Mouse (Mus musculus) liver, embryonic 12.5 days (tissue): Measurements from ENCODE around the gene Zer1. TPM values are rescaled to one million over a fixed set of nuclear protein-coding genes. Genes with fewer than 3 reads are reported as not detected.
"Not testable (repeated sequence)": the region's sequence is repeated elsewhere in the genome, so short reads cannot be mapped to it uniquely, and the experiment has no call there.

Source experiments
- ATAC-seq: fragments of 200-750 bp; cut with Nextera tagmentation; 2 replicates; pipeline ENCODE4 v1.8.0; 2017; ENCODE audit warnings: moderate number of reproducible peaks, mild to moderate bottlenecking, moderate library complexity
- H3K27ac ChIP-seq: fragments of 300-500 bp; sonication (generic); 2 replicates; pipeline ENCODE4 v1.5.1; 2016; ENCODE audit warnings: mild to moderate bottlenecking
- H3K27me3 ChIP-seq: fragments of 300-500 bp; sonication (generic); replicated peaks from 2 replicates; pipeline ENCODE4 v1.6.1; 2016; ENCODE audit warnings: mild to moderate bottlenecking, moderate library complexity
- H3K36me3 ChIP-seq: fragments of 300-500 bp; sonication (generic); 2 replicates; pipeline ENCODE4 v1.6.1; 2016; ENCODE audit warnings: mild to moderate bottlenecking, moderate library complexity
- H3K4me1 ChIP-seq: fragments of 300-500 bp; sonication (generic); 2 replicates; pipeline ENCODE4 v1.6.1; 2016
- H3K4me2 ChIP-seq: fragments of 300-500 bp; sonication (generic); 2 replicates; pipeline ENCODE4 v1.6.1; 2016; ENCODE audit warnings: mild to moderate bottlenecking, moderate library complexity
- H3K4me3 ChIP-seq: fragments of 300-500 bp; sonication (generic); 2 replicates; pipeline ENCODE4 v1.5.1; 2016; ENCODE audit warnings: mild to moderate bottlenecking, moderate library complexity
- H3K9ac ChIP-seq: fragments of 300-500 bp; sonication (generic); 2 replicates; pipeline ENCODE4 v1.6.1; 2016; ENCODE audit warnings: mild to moderate bottlenecking, moderate library complexity
- H3K9me3 ChIP-seq: fragments of 300-500 bp; sonication (generic); replicated peaks from 2 replicates; pipeline ENCODE4 v1.6.1; 2016; ENCODE audit warnings: mild to moderate bottlenecking, moderate library complexity
- WGBS: fragments of 180-500 bp; shearing (Covaris S2); methylation state at CpG from one replicate; pipeline ENCODE4 v1.1.7; 2016; ENCODE audit not compliant: insufficient replicate concordance; 5-methylcytosine and 5-hydroxymethylcytosine counted together
- polyA plus RNA-seq: library from polyadenylated mRNA; unstranded; fragments of >200 nt; fragmentation: Nextera tagmentation; extraction: Ambion mirVana; gene quantifications from 2 replicates; pipeline ENCODE4 v1.2.1, GENCODE M21; 2016

Zer1 gene
- polyA plus RNA-seq, 1 experiment from 2014 or later, result 4.3 TPM

- Histone ChIP-seq H3K4me3 (no peak overlapping the region), H3K27me3 (no peaks in the 10 kb centered on the region), H3K27ac (no peak overlapping the region), H3K4me1 (no peaks in the 10 kb centered on the region), H3K4me2 (no peak overlapping the region), H3K9ac (no peak overlapping the region), H3K36me3 (peaks cover 87% of the 10 kb centered on the region), H3K9me3 (no peaks in the 10 kb centered on the region)
- 85% methylated on average over 4 of the region's 4 CpGs for WGBS
- ATAC-seq, result no peak
These were observed 20.1 kb upstream of the Zer1 start for GRCm38 (mm10) chr2:30144436-30144835.

GRCm38 (mm10) chr2:30140021-30140420, 15.6 kb upstream of the Zer1 start:
- not testable (repeated sequence) for ATAC-seq

GRCm38 (mm10) chr2:30136458-30136857, 12.1 kb upstream of the Zer1 start:
- WGBS, result 50% methylated on average over 10 of the region's 10 CpGs
- Histone ChIP-seq H3K4me1 (peaks cover 48% of the 10 kb centered on the region), H3K36me3 (peaks cover 52% of the 10 kb centered on the region), H3K4me3 (no peak overlapping the region), H3K27ac (0 out of 2 replicates have a peak overlapping the region, but pooled peaks have one; percentile 26), H3K9ac (no peak overlapping the region), H3K9me3 (no peaks in the 10 kb centered on the region), H3K4me2 (peak overlapping the region; percentile 34; the same call in 1 of the 2 replicates), H3K27me3 (no peaks in the 10 kb centered on the region)
- no peak for ATAC-seq

More at GRCm38 (mm10) chr2:30140021-30140420, 15.6 kb upstream of the Zer1 start:
- H3K27me3 ChIP-seq, H3K4me3 ChIP-seq, H3K9me3 ChIP-seq, H3K9ac ChIP-seq, H3K27ac ChIP-seq, H3K4me2 ChIP-seq: not testable (repeated sequence)
- Histone ChIP-seq H3K4me1 (peaks cover 24% of the 10 kb centered on the region), H3K36me3 (peaks cover 88% of the 10 kb centered on the region)
- WGBS, result 79% methylated on average over 4 of the region's 4 CpGs

- Histone ChIP-seq H3K9me3 (no peaks in the 10 kb centered on the region), H3K4me2 (peak overlapping the region; percentile 87), H3K27me3 (no peaks in the 10 kb centered on the region), H3K4me1 (peaks cover 48% of the 10 kb centered on the region), H3K36me3 (peaks cover 38% of the 10 kb centered on the region), H3K9ac (peak overlapping the region; percentile 86), H3K27ac (peak overlapping the region; percentile 93), H3K4me3 (peak overlapping the region; percentile 80)
- ATAC-seq, result no peak
- 52% methylated on average over 10 of the region's 10 CpGs for WGBS
These were observed 10.7 kb upstream of the Zer1 start for GRCm38 (mm10) chr2:30134928-30135620.

- Histone ChIP-seq H3K9me3 (no peaks in the 10 kb centered on the region), H3K4me3 (peak overlapping the region; percentile 80), H3K4me2 (peak overlapping the region; percentile 87), H3K27ac (peak overlapping the region; percentile 93), H3K27me3 (no peaks in the 10 kb centered on the region), H3K4me1 (peaks cover 50% of the 10 kb centered on the region), H3K9ac (peak overlapping the region; percentile 86), H3K36me3 (peaks cover 36% of the 10 kb centered on the region)
- ATAC-seq, result no peak
- 13% methylated on average over 6 of the region's 6 CpGs for WGBS
These were observed 10.0 kb upstream of the Zer1 start for GRCm38 (mm10) chr2:30134378-30134711.

- WGBS, result under 1% methylated on average over 45 of the region's 46 CpGs
- H3K4me1 ChIP-seq, result peaks cover 50% of the 10 kb centered on the region
- H3K27me3 ChIP-seq, result no peaks in the 10 kb centered on the region
These were observed 9.4 kb upstream of the Zer1 start, which contains the start of gene Tbc1d13 for GRCm38 (mm10) chr2:30133613-30134377. TSS of gene Tbc1d13 (plus strand) at chr2:30133746.

GRCm38 (mm10) chr2:30132801-30133612, 8.6 kb upstream of the Zer1 start:
- no peaks in the 10 kb centered on the region for H3K27me3 ChIP-seq
- peak overlapping the region; percentile 86 for H3K9ac ChIP-seq
- peaks cover 50% of the 10 kb centered on the region for H3K4me1 ChIP-seq
- peak overlapping the region; percentile 93 for H3K27ac ChIP-seq
- peak; percentile 43 for ATAC-seq
- peaks cover 25% of the 10 kb centered on the region for H3K36me3 ChIP-seq
- 33% methylated on average over 16 of the region's 16 CpGs for WGBS
- H3K4me3 ChIP-seq, result peak overlapping the region; percentile 80
- no peaks in the 10 kb centered on the region for H3K9me3 ChIP-seq
- peak overlapping the region; percentile 87 for H3K4me2 ChIP-seq

More at GRCm38 (mm10) chr2:30133613-30134377, 9.4 kb upstream of the Zer1 start, which contains the start of gene Tbc1d13:
- H3K27ac ChIP-seq, result peak within 1 kb of the TSS; percentile 93
- H3K9ac ChIP-seq, result peak within 1 kb of the TSS; percentile 86
- no peaks in the 10 kb centered on the region for H3K9me3 ChIP-seq
- H3K36me3 ChIP-seq, result peaks cover 33% of the 10 kb centered on the region
- H3K4me2 ChIP-seq, result peak within 1 kb of the TSS; percentile 87
- H3K4me3 ChIP-seq, result peak within 1 kb of the TSS; percentile 80
- ATAC-seq, result peak; percentile 94

- not testable (repeated sequence) for H3K4me3 ChIP-seq, H3K4me2 ChIP-seq, H3K27ac ChIP-seq, H3K36me3 ChIP-seq, ATAC-seq, H3K9me3 ChIP-seq, H3K27me3 ChIP-seq, H3K9ac ChIP-seq
- peaks cover 38% of the 10 kb centered on the region for H3K4me1 ChIP-seq
- 74% methylated on average over 5 of the region's 5 CpGs for WGBS
These were observed 6.9 kb upstream of the Zer1 start for GRCm38 (mm10) chr2:30131240-30131639.

- no peak overlapping the region for H3K4me3 ChIP-seq
- H3K27ac ChIP-seq, result no peak overlapping the region
- peaks cover 30% of the 10 kb centered on the region for H3K4me1 ChIP-seq
- no peaks in the 10 kb centered on the region for H3K9me3 ChIP-seq
- H3K9ac ChIP-seq, result no peak overlapping the region
- 71% methylated on average over 4 of the region's 4 CpGs for WGBS
- ATAC-seq, result no peak
- no peak overlapping the region for H3K4me2 ChIP-seq
- H3K27me3 ChIP-seq, result no peaks in the 10 kb centered on the region
- H3K36me3 ChIP-seq, result no peaks in the 10 kb centered on the region; the same call in 1 of the 2 replicates
These were observed 5.8 kb upstream of the Zer1 start for GRCm38 (mm10) chr2:30130156-30130555.

GRCm38 (mm10) chr2:30128789-30129188, 4.4 kb upstream of the Zer1 start:
- ATAC-seq, result no peak
- 24% methylated on average over 2 of the region's 2 CpGs for WGBS

GRCm38 (mm10) chr2:30123729-30124471, 485 bp downstream of the Zer1 start:
- Histone ChIP-seq H3K27ac (peak overlapping the region; percentile 93), H3K36me3 (peaks cover 9% of the 10 kb centered on the region; the same call in 1 of the 2 replicates), H3K4me1 (peaks cover 23% of the 10 kb centered on the region), H3K9me3 (no peaks in the 10 kb centered on the region), H3K4me3 (peak overlapping the region; percentile 88), H3K9ac (peak overlapping the region; percentile 94), H3K4me2 (peak overlapping the region; percentile 94), H3K27me3 (no peaks in the 10 kb centered on the region)
- WGBS, result 2% methylated on average over 44 of the region's 44 CpGs
- ATAC-seq, result peak; percentile 45

More at GRCm38 (mm10) chr2:30128789-30129188, 4.4 kb upstream of the Zer1 start:
- Histone ChIP-seq H3K27me3 (no peaks in the 10 kb centered on the region), H3K36me3 (no peaks in the 10 kb centered on the region), H3K9me3 (no peaks in the 10 kb centered on the region), H3K9ac (no peak overlapping the region), H3K27ac (no peak overlapping the region), H3K4me1 (peaks cover 25% of the 10 kb centered on the region), H3K4me3 (no peak overlapping the region), H3K4me2 (no peak overlapping the region)
